Mouse (Mus musculus): ENCODE data around the gene Srgap2. TPM values are rescaled to one million over a fixed set of nuclear protein-coding genes. Genes with fewer than 3 reads are reported as not detected.

Srgap2 gene
- polyA plus RNA-seq, 1 experiment from 2014 or later = 55.6 TPM

DNA sequence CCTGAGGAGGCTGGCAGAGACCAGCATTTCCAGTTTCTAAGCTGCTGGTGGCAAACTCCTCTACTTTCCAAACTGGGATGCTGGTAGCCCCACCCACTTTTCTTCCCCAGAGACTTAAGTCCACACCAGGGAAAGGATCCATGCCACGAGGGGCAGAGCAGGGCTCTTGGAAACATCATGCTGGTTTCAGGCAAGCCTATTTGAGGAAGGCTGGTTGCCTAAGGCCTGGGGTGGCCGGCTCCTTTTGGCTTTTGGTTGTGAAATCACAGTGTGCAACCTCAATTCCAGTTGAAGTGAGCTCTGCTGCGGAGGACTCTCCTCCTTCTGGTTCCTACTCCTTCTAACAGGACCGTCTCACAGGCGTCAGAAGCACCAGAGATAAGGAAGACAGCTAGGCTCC lies 240.3 kb downstream of the Srgap2 start:
- no peaks in the 10 kb centered on the region for H3K4me1 ChIP-seq (ENCODE audit: control insufficient read depth, insufficient read depth, low read length)
- H3K27ac ChIP-seq (ENCODE audit: low read depth, low read length) = no peak overlapping the region
- no peak overlapping the region for H3K4me3 ChIP-seq (ENCODE audit: low read depth, low read length)
- H3K36me3 ChIP-seq (ENCODE audit: control insufficient read depth, insufficient read depth, low read length) = peaks cover 10% of the 10 kb centered on the region
- no peak overlapping the region for H3K9ac ChIP-seq (replicated peaks; ENCODE audit: low read depth, low read length)
- WGBS = 88% methylated on average over 5 of the region's 5 CpGs
- no peaks in the 10 kb centered on the region for H3K9me3 ChIP-seq (ENCODE audit: control insufficient read depth, low read length)
- no peaks in the 10 kb centered on the region for H3K27me3 ChIP-seq (ENCODE audit: control insufficient read depth, insufficient read depth, low read length)
- H3K4me2 ChIP-seq (ENCODE audit: low read depth, low read length) = no peak overlapping the region
- no peak for ATAC-seq (ENCODE audit: low read depth)

DNA sequence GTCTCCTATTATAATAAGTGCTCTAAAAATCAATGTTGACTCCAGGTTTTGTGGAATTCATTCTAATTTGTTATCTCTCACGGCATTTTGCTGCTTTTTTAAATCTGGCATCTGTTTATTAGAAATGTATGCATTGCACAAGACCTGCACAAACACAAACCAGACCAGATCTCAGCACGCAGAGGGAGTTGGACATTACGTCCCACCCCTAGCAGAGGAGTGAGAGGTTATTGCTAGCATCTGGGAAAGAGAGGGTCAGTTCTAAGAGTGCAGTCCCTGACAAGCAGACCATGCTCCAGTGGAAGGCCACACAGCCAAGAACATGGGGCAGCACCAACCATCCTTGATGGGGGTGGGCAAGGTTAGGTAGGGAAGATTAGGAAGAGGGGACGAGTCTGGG lies 242.5 kb downstream of the Srgap2 start:
- no peaks in the 10 kb centered on the region for H3K9me3 ChIP-seq (ENCODE audit: control insufficient read depth, low read length)
- WGBS = 86% methylated on average over 4 of the region's 4 CpGs
- ATAC-seq (ENCODE audit: low read depth) = no peak
- H3K4me2 ChIP-seq (ENCODE audit: low read depth, low read length) = no peak overlapping the region
- H3K36me3 ChIP-seq (ENCODE audit: control insufficient read depth, insufficient read depth, low read length) = peaks cover 10% of the 10 kb centered on the region
- no peak overlapping the region for H3K4me3 ChIP-seq (ENCODE audit: low read depth, low read length)
- H3K9ac ChIP-seq (replicated peaks; ENCODE audit: low read depth, low read length) = no peak overlapping the region
- no peak overlapping the region for H3K27ac ChIP-seq (ENCODE audit: low read depth, low read length)
- H3K4me1 ChIP-seq (ENCODE audit: control insufficient read depth, insufficient read depth, low read length) = no peaks in the 10 kb centered on the region
- no peaks in the 10 kb centered on the region for H3K27me3 ChIP-seq (ENCODE audit: control insufficient read depth, insufficient read depth, low read length)

DNA sequence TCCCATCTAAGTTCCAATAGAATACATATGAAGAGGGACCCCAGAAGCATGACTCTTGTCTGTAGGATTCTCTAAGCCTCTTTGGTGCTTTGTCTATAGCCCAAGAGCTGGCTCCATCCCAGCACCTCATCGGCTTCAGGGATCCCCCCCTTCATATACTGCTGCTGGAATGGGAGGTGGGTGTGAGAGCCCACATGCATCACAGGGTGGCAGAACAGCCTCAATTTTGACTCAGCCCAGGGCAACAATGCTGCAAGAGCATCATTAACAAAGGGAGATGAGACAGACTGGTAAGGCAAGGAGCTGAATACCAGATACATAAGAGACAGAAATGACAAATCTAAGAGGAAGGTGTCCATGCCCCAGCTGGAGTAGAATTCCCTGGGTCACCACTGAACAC lies 243.0 kb downstream of the Srgap2 start:
- peak; percentile 35; the same call in 1 of the 2 replicates for ATAC-seq (ENCODE audit: low read depth)
- WGBS = 76% methylated on average over 1 of the region's 1 CpGs

DNA sequence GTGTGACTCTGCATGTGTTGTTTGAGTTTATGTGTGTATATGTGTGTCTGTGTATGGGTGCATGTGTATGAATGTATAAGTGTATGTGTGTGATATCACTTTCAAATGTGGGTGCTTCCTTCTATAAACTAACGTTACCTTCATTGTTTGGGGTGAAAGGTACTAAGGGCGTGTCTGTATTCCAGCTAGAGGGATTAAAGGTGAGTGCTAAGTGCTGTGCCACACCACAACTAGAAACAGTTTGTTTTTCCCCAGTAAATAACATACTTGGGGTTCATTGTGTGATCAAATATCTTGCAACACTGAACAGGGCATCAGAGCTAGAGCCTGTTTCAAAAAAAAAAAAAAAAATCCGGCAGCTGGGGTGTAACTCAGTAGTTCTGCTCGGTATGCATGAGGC lies 245.4 kb downstream of the Srgap2 start:
- Histone ChIP-seq H3K4me1 (ENCODE audit: control insufficient read depth, insufficient read depth, low read length) (no peaks in the 10 kb centered on the region), H3K4me2 (ENCODE audit: low read depth, low read length) (no peak overlapping the region), H3K9me3 (ENCODE audit: control insufficient read depth, low read length) (no peaks in the 10 kb centered on the region), H3K4me3 (ENCODE audit: low read depth, low read length) (no peak overlapping the region), H3K27ac (ENCODE audit: low read depth, low read length) (no peak overlapping the region), H3K9ac (replicated peaks; ENCODE audit: low read depth, low read length) (no peak overlapping the region), H3K36me3 (ENCODE audit: control insufficient read depth, insufficient read depth, low read length) (no peaks in the 10 kb centered on the region), H3K27me3 (ENCODE audit: control insufficient read depth, insufficient read depth, low read length) (no peaks in the 10 kb centered on the region)
- no peak for ATAC-seq (ENCODE audit: low read depth)
- 72% methylated on average over 4 of the region's 4 CpGs for WGBS

More for the DNA sequence above, 243.0 kb downstream of the Srgap2 start:
- Histone ChIP-seq H3K27me3 (ENCODE audit: control insufficient read depth, insufficient read depth, low read length) (no peaks in the 10 kb centered on the region), H3K9me3 (ENCODE audit: control insufficient read depth, low read length) (no peaks in the 10 kb centered on the region), H3K9ac (replicated peaks; ENCODE audit: low read depth, low read length) (no peak overlapping the region), H3K4me2 (ENCODE audit: low read depth, low read length) (no peak overlapping the region), H3K4me1 (ENCODE audit: control insufficient read depth, insufficient read depth, low read length) (no peaks in the 10 kb centered on the region), H3K36me3 (ENCODE audit: control insufficient read depth, insufficient read depth, low read length) (peaks cover 8% of the 10 kb centered on the region; the same call in 1 of the 2 replicates), H3K27ac (ENCODE audit: low read depth, low read length) (no peak overlapping the region), H3K4me3 (ENCODE audit: low read depth, low read length) (no peak overlapping the region)

DNA sequence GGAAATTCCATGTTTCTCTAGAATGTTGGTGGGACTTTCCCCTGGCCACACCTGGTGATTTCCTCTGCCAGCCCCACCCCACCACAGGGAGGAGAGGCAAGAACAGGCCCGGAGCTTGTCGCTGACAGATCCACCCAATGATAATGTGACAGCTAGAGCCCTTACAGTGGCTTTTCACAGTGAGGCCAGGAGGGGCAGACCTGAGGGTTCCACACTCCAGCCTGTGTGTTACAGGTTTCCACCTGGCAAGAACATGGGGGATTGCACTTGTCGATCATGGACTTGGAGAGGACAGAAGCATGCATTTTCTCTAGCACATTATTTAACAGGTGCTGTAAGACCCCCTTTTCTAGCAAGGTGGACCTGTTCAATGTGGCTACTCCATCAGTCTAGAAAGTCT lies 246.9 kb downstream of the Srgap2 start:
- 66% methylated on average over 3 of the region's 3 CpGs for WGBS
- H3K9ac ChIP-seq (replicated peaks; ENCODE audit: low read depth, low read length) = no peak overlapping the region
- H3K9me3 ChIP-seq (ENCODE audit: control insufficient read depth, low read length) = no peaks in the 10 kb centered on the region

DNA sequence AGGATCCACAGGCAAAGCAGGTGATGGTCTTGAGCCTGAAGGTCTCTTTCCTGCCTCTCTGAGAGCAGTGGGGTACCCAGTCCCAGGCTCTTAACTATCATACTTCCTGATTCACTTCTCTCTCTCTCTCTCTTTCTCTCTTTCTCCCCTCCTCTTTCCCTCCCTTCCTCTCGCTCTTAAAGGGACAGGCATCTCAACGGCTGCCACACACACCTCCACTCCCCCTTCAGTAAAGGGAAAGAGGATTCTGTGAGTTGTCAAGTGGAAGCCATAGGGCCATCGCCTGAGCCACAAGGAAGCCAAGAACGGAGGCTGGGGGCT lies 247.7 kb downstream of the Srgap2 start, which contains the start of gene Ikbke:
Gene Ikbke (minus strand): TSS at position 151 of the 321 bp plus-strand sequence.
- no peaks in the 10 kb centered on the region for H3K27me3 ChIP-seq (ENCODE audit: control insufficient read depth, insufficient read depth, low read length)
- H3K4me3 ChIP-seq (ENCODE audit: low read depth, low read length) = no peak within 1 kb of the TSS
- no peak within 1 kb of the TSS for H3K9ac ChIP-seq (replicated peaks; ENCODE audit: low read depth, low read length)

More for the DNA sequence above, 246.9 kb downstream of the Srgap2 start:
- Histone ChIP-seq H3K4me1 (ENCODE audit: control insufficient read depth, insufficient read depth, low read length) (no peaks in the 10 kb centered on the region), H3K4me3 (ENCODE audit: low read depth, low read length) (no peak overlapping the region), H3K27ac (ENCODE audit: low read depth, low read length) (no peak overlapping the region), H3K36me3 (ENCODE audit: control insufficient read depth, insufficient read depth, low read length) (no peaks in the 10 kb centered on the region), H3K27me3 (ENCODE audit: control insufficient read depth, insufficient read depth, low read length) (no peaks in the 10 kb centered on the region), H3K4me2 (ENCODE audit: low read depth, low read length) (no peak overlapping the region)
- no peak for ATAC-seq (ENCODE audit: low read depth)

DNA sequence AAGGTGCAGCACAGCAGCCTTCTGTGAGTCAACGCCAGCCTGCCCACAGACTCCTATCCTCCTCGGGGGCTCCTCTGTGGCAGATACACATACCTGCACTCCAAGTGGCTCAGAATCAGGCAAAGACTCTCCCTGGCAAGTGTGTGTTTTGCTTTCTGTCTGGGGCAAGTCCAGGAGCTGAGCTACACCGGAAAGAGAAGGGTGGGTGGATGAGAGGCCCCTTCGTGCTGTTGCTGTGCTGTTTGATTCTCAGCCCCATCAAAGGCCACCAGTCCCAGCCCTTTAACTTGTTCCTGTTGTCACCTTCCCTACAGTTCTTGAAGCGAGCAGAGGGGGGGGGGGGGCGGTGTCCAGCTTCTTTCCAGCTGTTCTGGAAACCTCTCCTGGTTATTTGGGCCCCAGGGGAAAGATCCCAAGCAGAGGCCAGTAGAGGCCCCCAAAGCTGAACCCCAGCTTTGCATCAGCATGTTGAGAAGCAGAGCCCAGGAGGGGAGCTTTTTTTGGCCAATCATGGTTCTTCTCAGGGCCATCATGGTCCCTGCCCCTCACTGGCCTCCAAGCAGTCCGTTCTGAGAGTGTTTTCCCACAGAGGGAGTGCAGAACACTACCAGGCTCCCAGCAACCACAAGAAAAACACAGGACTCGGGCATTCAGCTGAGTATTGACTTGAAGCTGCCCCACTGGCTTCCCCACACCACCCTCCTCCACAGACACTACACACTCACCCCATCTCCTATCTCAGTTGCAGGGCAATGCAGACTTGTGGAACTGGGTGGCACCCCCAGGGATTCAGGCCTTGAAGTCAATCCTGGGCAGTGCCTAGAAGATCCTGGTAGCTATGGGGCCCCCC lies 248.3 kb downstream of the Srgap2 start:
- Histone ChIP-seq H3K36me3 (ENCODE audit: control insufficient read depth, insufficient read depth, low read length) (no peaks in the 10 kb centered on the region), H3K27me3 (ENCODE audit: control insufficient read depth, insufficient read depth, low read length) (no peaks in the 10 kb centered on the region), H3K9me3 (ENCODE audit: control insufficient read depth, low read length) (no peaks in the 10 kb centered on the region), H3K4me2 (ENCODE audit: low read depth, low read length) (no peak overlapping the region), H3K4me1 (ENCODE audit: control insufficient read depth, insufficient read depth, low read length) (no peaks in the 10 kb centered on the region), H3K9ac (replicated peaks; ENCODE audit: low read depth, low read length) (no peak overlapping the region), H3K4me3 (ENCODE audit: low read depth, low read length) (no peak overlapping the region), H3K27ac (ENCODE audit: low read depth, low read length) (no peak overlapping the region)
- WGBS = 51% methylated on average over 8 of the region's 8 CpGs
- no peak for ATAC-seq (ENCODE audit: low read depth)

More for the DNA sequence above, 247.7 kb downstream of the Srgap2 start, which contains the start of gene Ikbke:
- Histone ChIP-seq H3K27ac (ENCODE audit: low read depth, low read length) (no peak within 1 kb of the TSS), H3K36me3 (ENCODE audit: control insufficient read depth, insufficient read depth, low read length) (no peaks in the 10 kb centered on the region), H3K9me3 (ENCODE audit: control insufficient read depth, low read length) (no peaks in the 10 kb centered on the region), H3K4me2 (ENCODE audit: low read depth, low read length) (no peak within 1 kb of the TSS), H3K4me1 (ENCODE audit: control insufficient read depth, insufficient read depth, low read length) (no peaks in the 10 kb centered on the region)
- no peak for ATAC-seq (ENCODE audit: low read depth)
- 49% methylated on average over 4 of the region's 4 CpGs for WGBS

DNA sequence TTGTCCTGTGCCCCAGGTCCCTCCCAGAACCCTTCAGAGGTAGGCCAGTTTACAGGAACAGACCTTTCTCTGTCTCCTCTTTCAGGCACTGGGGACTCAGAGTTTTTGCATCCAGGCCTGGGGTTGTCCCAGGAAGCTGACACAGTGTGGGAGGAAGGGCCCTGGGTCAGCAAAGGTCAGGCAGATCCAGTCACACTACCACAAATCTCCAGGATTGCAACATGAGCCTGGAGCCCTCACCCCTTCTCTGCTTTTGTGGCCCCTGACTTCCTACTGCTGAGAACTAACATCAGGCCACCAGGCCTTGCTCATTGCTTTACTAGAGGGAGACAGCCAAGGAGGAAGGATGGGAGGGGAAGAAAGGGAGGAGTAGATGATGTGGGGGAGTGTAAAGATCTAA lies 250.3 kb downstream of the Srgap2 start:
- no peaks in the 10 kb centered on the region for H3K4me1 ChIP-seq (ENCODE audit: control insufficient read depth, insufficient read depth, low read length)
- no peak for ATAC-seq (ENCODE audit: low read depth)
- H3K4me2 ChIP-seq (ENCODE audit: low read depth, low read length) = no peak overlapping the region
- no peak overlapping the region for H3K9ac ChIP-seq (replicated peaks; ENCODE audit: low read depth, low read length)
- H3K27ac ChIP-seq (ENCODE audit: low read depth, low read length) = no peak overlapping the region
- no peaks in the 10 kb centered on the region for H3K9me3 ChIP-seq (ENCODE audit: control insufficient read depth, low read length)
- no peaks in the 10 kb centered on the region for H3K27me3 ChIP-seq (ENCODE audit: control insufficient read depth, insufficient read depth, low read length)
- no peak overlapping the region for H3K4me3 ChIP-seq (ENCODE audit: low read depth, low read length)
- no peaks in the 10 kb centered on the region for H3K36me3 ChIP-seq (ENCODE audit: control insufficient read depth, insufficient read depth, low read length)

DNA sequence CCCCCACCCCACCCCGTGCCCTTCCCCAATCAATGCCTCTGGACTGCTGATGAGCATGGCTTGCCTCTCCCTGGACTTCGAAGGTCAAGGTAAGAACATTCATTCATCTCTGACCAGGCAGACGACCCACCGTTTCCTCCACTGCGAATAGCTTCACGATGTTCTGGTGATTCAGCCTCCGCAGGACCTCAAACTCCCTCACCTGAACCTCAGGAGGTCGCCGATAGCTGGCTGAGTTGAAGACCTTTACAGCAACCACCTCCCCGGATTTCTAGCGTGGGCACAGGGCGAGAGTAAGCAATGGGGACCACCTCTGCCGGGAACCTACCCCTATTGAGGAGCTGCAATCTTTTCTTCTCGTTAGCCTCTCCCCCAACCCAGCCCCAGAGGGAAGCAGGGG lies 251.6 kb downstream of the Srgap2 start:
- no peak overlapping the region for H3K9ac ChIP-seq (replicated peaks; ENCODE audit: low read depth, low read length)
- H3K4me1 ChIP-seq (ENCODE audit: control insufficient read depth, insufficient read depth, low read length) = no peaks in the 10 kb centered on the region
- H3K36me3 ChIP-seq (ENCODE audit: control insufficient read depth, insufficient read depth, low read length) = no peaks in the 10 kb centered on the region
- H3K27me3 ChIP-seq (ENCODE audit: control insufficient read depth, insufficient read depth, low read length) = no peaks in the 10 kb centered on the region
- no peak for ATAC-seq (ENCODE audit: low read depth)
- no peak overlapping the region for H3K4me3 ChIP-seq (ENCODE audit: low read depth, low read length)
- no peak overlapping the region for H3K27ac ChIP-seq (ENCODE audit: low read depth, low read length)
- H3K4me2 ChIP-seq (ENCODE audit: low read depth, low read length) = no peak overlapping the region
- no peaks in the 10 kb centered on the region for H3K9me3 ChIP-seq (ENCODE audit: control insufficient read depth, low read length)
- 74% methylated on average over 14 of the region's 14 CpGs for WGBS

All from neural tube, embryonic 14.5 days (tissue).